Mouse (Mus musculus) urinary bladder, postnatal 14 days (tissue): ENCODE data around the gene Unk.
"Not testable (repeated sequence)": the region's sequence is repeated elsewhere in the genome, so short reads cannot be mapped to it uniquely, and the experiment has no call there.

Source experiments
- DNase-seq: peaks from one replicate; pipeline ENCODE4 v3.0.0; 2021; ENCODE audit warnings: low spot score

The Unk gene

GRCm38 (mm10) chr11:116010948-116011347 lies 19.2 kb upstream of the Unk start:
- DNase-seq = no peak

GRCm38 (mm10) chr11:116011529-116012261 lies 18.4 kb upstream of the Unk start:
- DNase-seq = no peak

- peak; percentile 92 for DNase-seq
Measured at GRCm38 (mm10) chr11:116012262-116012947, 17.7 kb upstream of the Unk start, which contains the start of gene Galk1. Galk1 (minus strand) TSS chr11:116012719.

- no peak for DNase-seq
Measured at GRCm38 (mm10) chr11:116014821-116015220, 15.3 kb upstream of the Unk start.

- DNase-seq = peak; percentile 53
Measured at GRCm38 (mm10) chr11:116018106-116018505, 12.0 kb upstream of the Unk start.

- DNase-seq = not testable (repeated sequence)
Measured at GRCm38 (mm10) chr11:116018867-116019266, 11.3 kb upstream of the Unk start.

GRCm38 (mm10) chr11:116019360-116019791 lies 10.7 kb upstream of the Unk start:
- DNase-seq = no peak

GRCm38 (mm10) chr11:116019976-116020411 lies 10.1 kb upstream of the Unk start:
- no peak for DNase-seq

- DNase-seq = no peak
Measured at GRCm38 (mm10) chr11:116020519-116020922, 9.6 kb upstream of the Unk start.

GRCm38 (mm10) chr11:116021328-116022220 lies 8.5 kb upstream of the Unk start:
- DNase-seq = no peak

- DNase-seq = no peak
Measured at GRCm38 (mm10) chr11:116022256-116022780, 7.8 kb upstream of the Unk start.

GRCm38 (mm10) chr11:116023074-116023770 lies 6.9 kb upstream of the Unk start:
- DNase-seq = not testable (repeated sequence)

- peak; percentile 87 for DNase-seq
Measured at GRCm38 (mm10) chr11:116023771-116024355, 6.3 kb upstream of the Unk start.

GRCm38 (mm10) chr11:116024356-116024808 lies 5.7 kb upstream of the Unk start:
- DNase-seq = peak; percentile 94

GRCm38 (mm10) chr11:116025056-116025845 lies 4.9 kb upstream of the Unk start:
- no peak for DNase-seq

GRCm38 (mm10) chr11:116027756-116028155 lies 2.4 kb upstream of the Unk start, which contains the start of gene H3f3b:
H3f3b (minus strand) TSS chr11:116027962.
- no peak for DNase-seq

- no peak for DNase-seq
Measured at GRCm38 (mm10) chr11:116028177-116028865, 1.8 kb upstream of the Unk start.

- no peak for DNase-seq
Measured at GRCm38 (mm10) chr11:116029086-116029865, 846 bp upstream of the Unk start.
